Mouse (Mus musculus) 3134 (cell line): Measurements from ENCODE around the gene Vash2.
"Not testable (repeated sequence)": the region's sequence is repeated elsewhere in the genome, so short reads cannot be mapped to it uniquely, and the experiment has no call there.

ENCODE experiments used
- DNase-seq: peaks from one replicate; pipeline ENCODE4 v3.0.0-alpha.2; 2011; ENCODE audit warnings: low spot score; ENCODE audit not compliant: insufficient read length; ENCODE audit errors: extremely low read depth

The Vash2 gene

GRCm38 (mm10) chr1:190979100-190979563 lies at the start of gene Vash2:
TSS of gene Vash2 (minus strand) at chr1:190979296.
- DNase-seq = peak; percentile 93

GRCm38 (mm10) chr1:191026021-191026713 lies 47.1 kb upstream of the Vash2 start, which contains the start of gene Flvcr1:
TSS of gene Flvcr1 (minus strand) at chr1:191026158.
- DNase-seq = peak; percentile 99

DNA sequence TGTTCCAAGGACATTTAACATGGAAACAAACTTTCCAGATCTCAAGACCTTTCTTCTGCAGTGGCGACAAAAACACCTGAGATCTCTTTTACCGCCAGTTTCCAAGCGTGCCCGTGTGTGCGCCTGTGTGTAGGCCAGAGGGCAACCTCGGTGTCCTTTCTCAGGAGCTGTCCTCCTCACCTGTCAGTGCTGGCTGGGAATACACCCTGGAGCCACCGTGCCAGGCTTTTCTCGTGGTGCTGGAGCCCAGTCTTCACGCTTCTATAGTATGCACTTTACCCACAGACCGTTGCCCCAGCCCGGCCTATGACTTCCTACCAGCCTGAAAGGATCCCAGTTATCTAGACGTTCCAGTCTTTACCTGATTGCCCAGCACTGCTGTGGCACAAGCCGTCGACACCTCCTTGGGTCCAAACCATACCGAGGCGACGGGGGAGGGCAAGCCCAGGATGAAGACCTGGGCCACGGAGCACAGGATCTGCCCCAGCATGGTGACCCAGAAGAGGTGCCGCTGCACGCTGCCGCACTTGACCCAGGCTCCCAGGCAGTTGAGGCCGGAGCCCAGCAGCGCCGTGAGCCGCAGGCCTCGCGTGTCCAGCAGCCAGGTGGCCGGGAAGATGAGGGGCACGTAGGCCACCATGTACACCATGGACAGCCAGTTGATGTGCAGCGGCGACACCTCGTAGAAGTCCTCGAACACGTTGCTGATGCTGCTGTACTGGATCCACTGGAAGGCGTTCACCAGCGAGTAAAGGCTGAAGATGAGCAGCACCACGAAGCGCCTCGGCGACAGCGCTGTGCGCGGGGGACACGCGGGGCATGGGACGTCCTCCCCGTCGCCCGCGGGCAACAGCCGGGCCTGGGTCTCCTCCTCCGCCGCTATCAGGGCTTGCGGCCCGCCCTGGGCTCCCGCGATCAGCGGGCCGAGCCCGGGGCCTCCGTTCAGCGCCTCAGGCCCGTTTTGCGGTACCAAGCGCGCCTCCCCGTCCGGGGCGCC lies 46.2 kb upstream of the Vash2 start:
- peak; percentile 77 for DNase-seq

DNA sequence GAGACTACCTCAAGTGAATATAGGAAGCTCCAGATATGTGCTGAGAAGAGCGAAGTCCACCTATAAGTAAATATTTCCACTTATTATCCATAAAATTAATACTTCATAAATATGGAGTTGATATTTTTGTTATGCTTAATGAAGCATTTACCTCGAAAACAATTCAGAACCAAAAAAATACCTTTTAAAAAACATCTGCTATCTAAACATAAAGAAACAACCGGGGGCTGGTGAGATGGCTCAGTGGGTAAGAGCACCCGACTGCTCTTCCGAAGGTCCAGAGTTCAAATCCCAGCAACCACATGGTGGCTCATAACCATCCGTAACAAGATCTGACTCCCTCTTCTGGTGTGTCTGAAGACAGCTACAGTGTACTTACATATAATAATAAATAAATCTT lies 44.7 kb upstream of the Vash2 start:
- DNase-seq = not testable (repeated sequence)

GRCm38 (mm10) chr1:191023140-191023539 lies 44.0 kb upstream of the Vash2 start:
- DNase-seq = no peak

- DNase-seq = no peak
Observed at GRCm38 (mm10) chr1:191021016-191021415, 41.9 kb upstream of the Vash2 start.

DNA sequence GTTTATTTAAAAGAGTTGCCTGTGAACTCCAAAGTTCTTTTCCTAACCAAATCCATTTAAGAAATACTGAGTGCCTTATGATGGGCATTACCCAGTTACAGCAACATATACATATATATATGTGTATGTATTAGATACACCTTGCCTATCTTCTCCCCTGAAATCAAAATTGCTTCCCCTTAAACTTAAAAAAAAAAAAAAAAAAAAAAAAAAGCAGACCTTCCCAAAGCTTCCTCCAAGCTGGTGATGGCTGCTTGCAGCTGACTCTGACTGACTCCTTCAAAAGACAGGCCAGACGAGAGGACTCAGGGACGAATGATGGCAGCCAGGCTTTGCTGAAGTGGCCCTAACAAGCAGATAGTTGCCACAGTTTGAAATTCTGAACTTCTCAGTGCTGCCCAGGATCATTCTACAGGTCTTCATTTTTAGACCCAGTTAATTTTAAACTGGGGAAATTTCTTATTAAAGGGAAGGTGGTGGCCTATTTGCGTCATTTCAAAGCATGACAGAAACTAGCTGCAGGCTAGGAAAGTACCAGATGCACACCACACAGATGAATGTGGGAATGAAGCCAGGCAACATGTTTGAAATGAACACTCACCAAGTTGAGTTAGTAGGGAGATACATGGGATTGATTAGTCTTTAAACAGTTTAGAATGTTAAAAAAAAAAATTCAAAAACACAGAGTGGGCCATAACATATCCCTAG lies 41.3 kb upstream of the Vash2 start:
- no peak for DNase-seq

GRCm38 (mm10) chr1:191019803-191020202 lies 40.7 kb upstream of the Vash2 start:
- no peak for DNase-seq

- no peak for DNase-seq
Observed at GRCm38 (mm10) chr1:191014271-191014670, 35.2 kb upstream of the Vash2 start.

DNA sequence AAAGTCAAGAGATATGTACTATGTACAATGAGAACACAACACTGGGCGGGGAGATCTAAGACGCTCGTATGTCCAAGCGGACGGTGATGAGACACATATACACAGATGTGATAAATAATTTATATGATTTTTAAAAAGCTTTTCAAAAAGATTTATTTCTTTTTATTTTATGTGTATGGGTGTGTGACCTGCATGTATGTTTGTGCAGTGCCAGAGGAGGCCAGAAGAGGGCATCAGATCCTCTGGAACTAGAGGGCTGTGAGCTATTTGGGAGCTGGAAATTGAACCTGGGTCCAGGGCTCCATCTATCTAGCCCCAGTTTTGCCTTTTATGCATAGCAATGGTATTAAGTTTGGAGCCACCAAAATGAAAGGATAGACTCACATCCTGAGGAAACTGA lies 29.6 kb upstream of the Vash2 start:
- no peak for DNase-seq

DNA sequence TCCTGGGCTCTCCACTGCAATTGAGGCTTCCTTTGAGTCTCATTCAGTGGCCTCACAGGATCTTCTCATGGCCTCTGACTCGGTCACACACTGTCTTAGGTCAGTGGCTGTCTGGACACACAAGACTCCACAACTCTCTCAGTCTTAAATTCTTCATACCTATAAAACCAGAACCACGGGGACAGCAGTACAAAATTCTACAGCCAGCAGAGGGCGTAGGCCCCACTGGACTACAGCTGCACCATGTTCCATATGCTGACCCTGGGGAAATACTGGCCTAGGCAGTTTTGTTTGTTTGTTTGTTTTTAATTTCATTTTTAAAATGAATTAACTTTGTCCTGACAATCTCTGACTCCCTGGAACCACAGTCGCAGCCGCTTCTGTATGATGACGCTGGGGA lies 23.1 kb upstream of the Vash2 start:
- no peak for DNase-seq

GRCm38 (mm10) chr1:191000686-191001085 lies 21.6 kb upstream of the Vash2 start:
- no peak for DNase-seq

GRCm38 (mm10) chr1:190998027-190998426 lies 18.9 kb upstream of the Vash2 start:
- DNase-seq = peak; percentile 70

GRCm38 (mm10) chr1:190996346-190996877 lies 17.3 kb upstream of the Vash2 start:
- DNase-seq = no peak

DNA sequence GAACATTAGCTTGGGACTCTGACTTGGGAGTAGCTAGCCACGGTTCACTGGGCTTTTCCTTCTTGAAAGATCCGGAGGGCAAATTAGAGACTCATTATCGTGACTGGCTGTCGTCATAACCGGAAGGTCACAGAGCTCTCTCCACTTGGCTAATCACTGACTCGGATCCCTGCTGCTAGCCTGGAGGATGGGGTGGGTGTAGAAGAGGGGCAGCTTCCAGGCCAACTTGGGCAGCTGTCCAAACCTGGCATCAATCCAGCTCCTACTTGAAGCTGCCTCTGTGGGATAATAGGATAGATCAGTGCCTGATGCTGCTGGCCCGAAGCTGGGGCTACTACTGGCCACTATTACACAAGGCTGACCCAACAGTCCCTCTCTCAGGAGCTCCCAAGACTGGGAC lies 16.5 kb upstream of the Vash2 start:
- DNase-seq = no peak

DNA sequence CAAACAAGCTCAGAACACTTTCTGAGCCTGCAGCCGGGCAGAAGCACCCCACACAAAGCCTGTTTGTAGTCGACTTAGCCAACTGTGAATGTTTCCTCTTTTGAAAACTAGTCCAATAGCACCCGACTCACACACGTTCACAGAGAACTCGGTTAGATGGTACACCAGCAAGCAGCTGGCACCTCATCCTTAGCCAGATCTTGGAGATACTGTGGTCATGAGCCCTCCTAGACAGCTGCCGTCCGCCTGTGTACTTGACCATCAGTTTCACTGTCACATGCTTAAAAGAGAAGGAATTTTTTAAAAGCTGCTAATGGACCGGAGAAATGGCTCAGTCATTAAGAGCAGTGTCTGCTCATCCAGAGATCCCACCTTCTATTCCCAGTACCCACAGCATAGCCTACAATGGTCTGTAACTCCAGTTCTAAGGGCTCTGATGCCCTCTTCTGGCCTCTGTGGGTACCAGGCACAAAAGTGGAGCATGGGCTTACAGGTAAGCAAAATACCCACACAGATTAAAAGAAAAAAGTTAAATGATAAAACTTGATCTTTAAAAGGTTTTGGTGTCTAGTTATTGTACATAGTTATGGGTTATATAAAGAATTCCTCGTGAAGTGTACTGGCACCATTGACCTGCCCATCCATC lies 10.5 kb upstream of the Vash2 start:
- DNase-seq = no peak

DNA sequence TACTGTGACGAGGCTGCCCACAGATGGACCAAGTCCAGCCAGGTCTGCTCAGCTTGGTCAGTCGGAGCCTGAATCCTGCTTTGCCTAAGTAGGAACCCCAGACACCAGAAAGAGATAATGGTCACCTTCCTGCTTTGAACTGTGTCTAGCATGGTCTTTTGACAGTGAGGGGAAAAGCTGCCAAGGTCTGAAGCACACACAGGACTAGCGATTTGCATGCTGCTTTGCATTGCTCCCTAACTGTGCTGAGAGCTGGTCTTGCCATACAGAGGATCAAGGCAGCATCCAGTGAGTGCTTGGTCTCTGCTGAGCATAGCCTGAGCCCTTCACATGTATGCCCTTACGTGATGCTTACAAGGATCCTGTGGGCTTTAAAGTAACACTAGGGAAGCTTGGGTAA lies 2.3 kb upstream of the Vash2 start:
- no peak for DNase-seq

DNA sequence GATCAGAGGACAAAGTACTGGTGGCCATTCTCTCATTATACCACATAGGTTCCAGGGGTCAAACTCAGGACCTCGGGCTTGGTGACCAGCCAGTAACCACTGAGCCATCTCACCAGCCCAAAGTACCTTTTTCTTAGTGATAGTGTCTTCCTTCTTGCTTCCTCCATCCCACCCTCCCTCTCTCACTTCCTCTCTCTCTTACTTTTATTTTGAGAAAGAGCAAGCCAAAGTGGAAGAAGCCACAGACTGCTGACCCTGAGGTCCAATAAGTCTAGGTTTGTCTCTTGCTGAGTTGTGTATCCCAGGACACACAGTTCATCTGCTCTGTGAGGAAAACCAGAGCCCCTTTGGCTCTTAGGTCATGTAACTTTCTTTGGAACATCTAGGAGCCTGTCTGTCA lies 1.4 kb upstream of the Vash2 start:
- DNase-seq = no peak

GRCm38 (mm10) chr1:190978511-190979073 lies 504 bp downstream of the Vash2 start:
- peak; percentile 72 for DNase-seq

DNA sequence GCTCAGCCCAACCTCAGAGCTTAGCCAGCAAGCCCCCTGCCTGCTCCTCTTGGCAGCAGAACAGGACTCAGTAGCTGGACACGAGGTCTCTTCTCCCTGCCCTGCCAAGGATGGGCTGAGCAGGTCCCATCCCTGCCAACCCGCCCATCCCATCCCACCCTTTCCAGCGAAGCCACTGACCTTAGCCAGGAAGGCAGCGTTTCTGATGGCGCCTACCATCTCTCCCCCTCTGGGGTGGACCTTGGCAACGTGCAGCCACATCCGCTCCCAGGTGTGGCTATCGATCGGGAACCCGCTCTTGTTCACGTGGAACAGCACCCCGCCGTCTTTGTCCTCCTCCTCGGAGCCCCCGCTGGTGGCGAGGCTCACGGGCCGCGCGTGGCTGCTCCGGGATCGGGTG lies 1.1 kb downstream of the Vash2 start:
- DNase-seq = no peak
